ENCODE assay signal across 15 mouse cellular contexts in genomic region chr15:103317120-103317519, GRCm38 (mm10). TPM values are rescaled to one million over a fixed set of nuclear protein-coding genes. Genes with fewer than 3 reads are reported as not detected.
"Had no signal": no experiment of that assay in that cellular context is flagged by ENCODE, and none has a peak within 500 bp of the region (broad histone marks: within the 10 kb centered on the region; RNA-seq: fewer than 3 reads in every experiment).

No protein-coding gene starts in this region.

- ATAC-seq: liver, postnatal 0 days; midbrain, embryonic 13.5 days had no signal

- H3K4me2 ChIP-seq: liver, embryonic 13.5 days; lung, embryonic 15.5 days; midbrain, embryonic 13.5 days had no signal

- DNase-seq: kidney, postnatal 25 days; liver; liver, embryonic 13.5 days; liver, postnatal 0 days; lung, postnatal 14 days; spleen, adult 18-20 months; thymus, adult 18-20 months; thymus, postnatal 14 days had no signal

- H3K27me3 ChIP-seq: liver, embryonic 13.5 days; lung, embryonic 15.5 days; midbrain, embryonic 13.5 days had no signal

- H3K9me3 ChIP-seq: liver, embryonic 13.5 days; lung, embryonic 15.5 days; midbrain, embryonic 13.5 days had no signal

- H3K4me3 ChIP-seq: left cerebral cortex, adult 2 months; liver, embryonic 13.5 days; lung, embryonic 15.5 days; midbrain, embryonic 13.5 days had no signal

- H3K9ac ChIP-seq: liver, embryonic 13.5 days; liver, postnatal 0 days; lung, embryonic 15.5 days had no signal

- H3K27ac ChIP-seq: left cerebral cortex, adult 2 months; liver, embryonic 13.5 days; lung, embryonic 15.5 days; macrophage; midbrain, embryonic 13.5 days had no signal

RNA-seq across cellular contexts. Expression of gene Gpr84, which starts 6.7 kb away (rescaled TPM):
- total RNA-seq: neutrophil, adult 5-6 weeks had no signal

RNA-seq across cellular contexts. Expression of gene Nfe2, which starts 58.9 kb away (rescaled TPM):
- total RNA-seq: layer of hippocampus, postnatal 25 days; left cerebral cortex, adult 2 months; left cerebral cortex, postnatal 14 days had no signal
